Mouse (Mus musculus) liver, postnatal 0 days (tissue): ENCODE measurements around the gene Ints3.

ENCODE experiments used
- CTCF ChIP-seq: sonication (generic); IDR thresholded peaks from 2 replicates; pipeline ENCODE4 v1.5.1; 2016; ENCODE audit warnings: antibody characterized with exemption, low read depth
- EP300 ChIP-seq: IDR thresholded peaks from 2 replicates; pipeline ENCODE4 v1.6.1; 2016; ENCODE audit warnings: antibody characterized with exemption, low read depth, mild to moderate bottlenecking

GRCm38 (mm10) chr3:90369041-90369440 is 64.4 kb downstream of the Ints3 start:
- TF ChIP-seq CTCF, result no peak
- TF ChIP-seq EP300, result no peak
